Mouse (Mus musculus) right cerebral cortex, adult 18-20 months (tissue): ENCODE measurements around the gene Foxd2.

Experiments used
- DNase-seq: peaks from one replicate; pipeline ENCODE4 v3.0.0; 2022; ENCODE audit warnings: mixed read lengths

Gene Foxd2

GRCm38 (mm10) chr4:114908829-114909601, at the start of gene Foxd2:
Foxd2 (minus strand) TSS chr4:114908873.
- DNase-seq: peak; percentile 41

GRCm38 (mm10) chr4:114958231-114958630, 49.6 kb upstream of the Foxd2 start:
- DNase-seq: no peak

GRCm38 (mm10) chr4:114957403-114957802, 48.7 kb upstream of the Foxd2 start:
- no peak for DNase-seq

DNA sequence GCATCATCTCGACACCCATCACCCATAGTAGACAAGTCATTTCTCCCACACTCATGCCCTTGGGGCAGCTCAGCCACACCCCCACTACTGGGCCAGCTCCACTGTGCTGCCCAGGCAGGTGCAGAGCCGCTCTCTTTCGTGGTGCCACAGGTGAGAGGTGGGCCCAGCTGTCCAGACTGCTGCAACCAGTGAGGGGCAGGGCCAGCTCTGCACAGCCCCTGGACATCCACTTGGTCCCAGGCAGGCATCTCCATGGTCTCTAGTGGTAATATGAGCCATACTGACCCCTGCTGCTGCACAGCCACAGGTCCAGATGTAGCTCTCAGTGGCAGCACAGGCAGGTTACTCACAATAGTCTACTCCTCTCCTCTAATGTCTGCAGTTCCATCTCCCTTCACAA, 44.5 kb upstream of the Foxd2 start:
- no peak for DNase-seq

DNA sequence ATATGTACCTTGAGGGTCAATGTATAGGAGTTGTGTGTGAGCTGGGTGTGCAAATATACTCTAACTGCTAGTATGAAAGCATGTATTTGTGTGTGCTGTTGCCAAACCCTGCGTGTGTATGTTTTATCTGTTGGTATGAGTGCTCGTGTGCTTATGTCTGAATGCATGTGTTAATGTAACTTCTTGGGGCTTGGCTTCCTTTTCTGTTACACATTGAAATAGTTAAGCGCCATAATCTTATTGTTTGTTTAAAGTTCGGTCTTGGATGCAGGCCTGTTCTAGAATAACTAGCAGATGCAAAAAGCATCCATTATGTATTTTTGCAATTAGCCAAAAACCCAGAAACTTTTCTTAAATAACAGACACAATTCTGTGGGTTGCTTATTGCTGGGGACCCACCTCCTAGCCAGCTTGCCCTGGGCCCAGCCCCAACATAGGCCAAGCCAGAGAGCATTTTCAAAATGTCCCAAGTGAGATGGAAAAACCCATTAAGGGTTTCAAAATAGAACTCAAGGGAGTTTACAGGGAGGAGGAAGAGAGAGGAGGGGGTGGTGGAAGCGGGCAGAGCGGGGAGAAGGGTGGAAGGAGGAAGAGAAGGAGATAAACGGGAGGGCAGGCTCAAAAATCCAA, 39.3 kb upstream of the Foxd2 start:
- no peak for DNase-seq

GRCm38 (mm10) chr4:114947395-114947794, 38.7 kb upstream of the Foxd2 start:
- peak; percentile 77 for DNase-seq

- DNase-seq: no peak
Measured at GRCm38 (mm10) chr4:114946416-114946815, 37.7 kb upstream of the Foxd2 start.

- DNase-seq: no peak
Measured at GRCm38 (mm10) chr4:114945021-114945420, 36.3 kb upstream of the Foxd2 start.

DNA sequence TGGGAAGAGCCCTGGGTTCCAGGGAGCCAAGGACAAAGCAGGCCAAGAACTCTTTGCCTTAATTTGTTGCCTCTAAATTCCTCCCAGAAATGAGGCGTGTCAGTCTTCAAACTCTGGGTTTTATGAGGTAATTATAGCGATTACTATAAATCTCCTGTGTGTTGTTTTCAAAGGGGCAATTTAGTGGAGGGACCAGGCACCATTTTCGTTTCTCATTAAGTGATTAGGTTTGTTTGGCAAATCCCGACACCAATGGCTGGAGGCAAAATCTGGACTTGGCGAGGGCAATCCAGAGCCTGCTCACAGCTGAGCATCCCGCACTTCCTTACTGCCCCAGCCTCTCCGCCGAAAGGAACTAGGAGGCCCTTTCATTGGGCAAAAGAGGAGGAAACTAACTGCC, 33.9 kb upstream of the Foxd2 start:
- DNase-seq: no peak

DNA sequence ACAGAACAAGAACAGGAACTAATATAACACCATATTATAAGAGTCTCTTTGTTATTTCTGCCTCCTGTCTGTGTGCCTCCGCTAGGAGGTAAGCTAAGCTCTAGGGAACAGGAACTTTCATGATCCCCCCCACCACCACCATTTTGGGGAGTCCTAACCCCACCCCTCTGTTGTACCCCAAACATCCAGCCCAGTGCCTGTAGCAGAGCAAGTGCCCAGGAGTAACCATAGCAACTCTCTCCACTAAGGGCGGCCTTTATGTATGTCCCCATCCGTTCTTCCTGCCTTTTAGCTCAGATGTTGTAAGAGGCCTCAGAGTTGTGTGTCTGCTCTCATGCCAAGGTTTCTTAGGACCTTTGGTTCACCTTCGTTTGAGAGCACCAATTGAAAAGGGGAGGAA, 33.4 kb upstream of the Foxd2 start:
- no peak for DNase-seq

- no peak for DNase-seq
Measured at GRCm38 (mm10) chr4:114941311-114941710, 32.6 kb upstream of the Foxd2 start.

DNA sequence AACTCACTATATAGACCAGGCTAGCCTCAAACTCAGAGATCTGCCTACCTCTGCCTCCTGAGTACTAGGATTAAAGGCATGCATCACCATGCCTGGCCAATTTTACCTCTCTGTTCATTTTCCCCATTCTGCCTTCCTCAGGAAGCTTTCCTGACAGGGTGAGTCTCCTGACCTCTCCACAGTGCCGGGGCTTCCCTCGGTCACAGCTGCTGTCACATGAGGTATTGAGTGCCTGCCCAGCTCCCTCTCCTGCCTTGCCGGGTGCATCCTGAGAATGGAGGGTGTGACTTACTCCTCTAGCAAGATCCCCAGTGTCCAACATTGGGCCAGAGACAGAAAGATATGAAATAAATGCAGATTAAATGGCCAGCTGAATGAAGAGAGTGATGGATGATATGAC, 29.6 kb upstream of the Foxd2 start:
- no peak for DNase-seq

- no peak for DNase-seq
Measured at GRCm38 (mm10) chr4:114937459-114938047, 28.9 kb upstream of the Foxd2 start.

- DNase-seq: no peak
Measured at GRCm38 (mm10) chr4:114934188-114934587, 25.5 kb upstream of the Foxd2 start.

DNA sequence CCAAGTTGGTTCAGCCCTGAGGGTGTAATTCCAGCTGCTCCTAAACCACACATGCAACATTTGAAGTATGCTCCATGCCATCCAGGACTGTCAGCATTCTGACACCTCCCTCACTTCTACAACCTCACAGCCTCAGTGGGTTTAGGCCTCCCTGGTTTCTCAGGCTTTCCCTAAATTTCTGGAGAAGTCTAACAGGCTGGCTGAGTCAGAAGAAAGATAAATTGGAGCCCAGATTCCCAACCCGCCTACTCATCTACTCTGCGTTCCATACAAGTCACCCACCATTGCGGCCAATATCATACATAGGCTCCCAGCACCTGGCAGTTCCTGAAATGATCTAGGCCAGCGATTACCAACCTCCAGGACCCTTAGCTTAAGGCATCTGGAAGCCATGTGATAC, 24.1 kb upstream of the Foxd2 start:
- DNase-seq: peak; percentile 20

DNA sequence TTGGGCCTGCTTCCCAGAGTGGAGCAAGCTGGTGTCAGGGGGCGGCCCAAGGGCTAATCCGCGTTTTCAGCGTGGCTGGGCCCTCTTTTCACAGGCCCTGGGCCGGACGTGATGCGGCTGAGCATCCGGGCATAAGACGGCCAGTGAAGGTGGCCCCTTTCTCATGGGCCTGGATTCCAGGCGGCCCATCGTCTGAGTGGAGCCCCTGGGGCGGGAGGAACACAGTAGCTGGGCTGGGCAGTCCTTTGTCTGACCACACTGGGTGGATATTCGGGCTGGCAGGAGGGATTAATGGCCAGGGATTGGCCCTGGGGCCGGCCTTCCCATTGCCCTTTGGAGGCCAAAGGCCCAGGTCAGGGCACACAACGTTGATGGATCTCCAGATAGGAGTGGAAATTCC, 20.5 kb upstream of the Foxd2 start:
- no peak for DNase-seq

DNA sequence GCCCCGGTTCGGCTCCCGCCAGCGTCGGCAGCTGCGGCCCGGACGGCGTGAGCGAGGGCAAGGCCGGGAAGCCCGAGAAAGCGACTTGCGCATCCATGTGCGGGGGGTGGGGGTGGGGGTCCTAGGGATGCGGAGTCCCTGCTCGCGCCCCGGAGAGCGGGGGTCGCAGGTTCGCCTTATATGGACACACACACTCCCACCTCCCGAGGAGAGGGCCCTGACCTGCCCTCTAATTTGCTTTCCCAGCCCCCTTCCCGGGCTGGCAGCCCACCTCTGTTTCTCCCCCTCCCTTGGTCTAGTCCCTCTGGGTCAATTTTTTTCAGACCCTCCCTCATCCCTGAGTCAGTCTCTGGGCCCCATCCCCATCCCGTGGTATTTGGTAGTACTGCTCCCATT, 17.2 kb upstream of the Foxd2 start, which contains the start of gene Foxe3:
Gene Foxe3 (minus strand): TSS at position 97 of the 396 bp plus-strand sequence.
- no peak for DNase-seq

GRCm38 (mm10) chr4:114924971-114925916, 16.6 kb upstream of the Foxd2 start:
- DNase-seq: no peak

GRCm38 (mm10) chr4:114917091-114917490, 8.4 kb upstream of the Foxd2 start:
- DNase-seq: no peak

DNA sequence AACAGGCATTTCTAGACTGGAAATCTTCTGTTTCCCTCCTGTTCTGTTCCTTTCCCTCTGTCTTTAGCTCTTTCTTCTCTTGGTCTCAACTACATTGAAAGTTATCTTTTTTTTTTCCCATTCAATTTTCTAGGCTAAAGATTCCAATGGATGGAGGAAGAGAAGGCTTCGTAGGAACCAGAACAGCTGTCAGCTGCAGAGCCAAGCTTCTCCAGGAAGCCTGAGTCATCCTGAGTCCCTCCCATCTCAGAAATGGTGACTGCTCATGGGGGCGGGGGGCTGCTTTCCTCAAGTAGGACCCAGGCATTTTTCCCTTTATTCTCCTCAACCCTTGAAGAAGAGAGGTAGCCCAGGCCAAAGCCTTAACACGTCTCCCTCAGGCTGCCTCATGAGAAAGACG, 7.4 kb upstream of the Foxd2 start:
- no peak for DNase-seq

DNA sequence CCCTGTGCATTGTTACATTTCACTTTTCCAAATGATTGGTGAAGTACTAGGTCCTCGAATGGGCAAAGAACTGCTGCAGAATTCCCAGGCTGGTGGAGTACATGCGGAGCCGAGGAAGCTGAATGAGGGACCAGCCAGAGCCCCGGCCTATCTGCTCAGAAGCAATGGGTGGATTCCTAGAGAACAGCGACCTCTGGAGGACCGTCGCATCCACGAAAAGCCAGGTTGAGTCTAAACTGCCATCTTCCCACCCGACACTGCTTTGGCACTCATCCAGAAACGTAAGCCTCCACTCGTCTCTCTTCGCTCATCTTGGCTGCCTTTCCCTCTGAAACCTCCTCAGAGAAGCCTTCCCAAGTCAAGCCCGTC, 4.9 kb upstream of the Foxd2 start:
- DNase-seq: peak; percentile 38

GRCm38 (mm10) chr4:114912705-114913593, 4.3 kb upstream of the Foxd2 start:
- no peak for DNase-seq
